Mouse (Mus musculus) regulatory T cell (primary cell): ENCODE results near the gene Gjb3.

Experiments
- in situ Hi-C: fragments of 300-600 bp; cut with MboI, MseI; formaldehyde crosslinking; loops from one replicate; pipeline ENCODE4 v1.15.1; 2025; ENCODE audit warnings: high pct_unique_total_duplicates

Gjb3 gene

GRCm38 (mm10) chr4:127337668-127338067 lies 7.0 kb upstream of the Gjb3 start:
- in situ Hi-C loops, result no loop called here

DNA sequence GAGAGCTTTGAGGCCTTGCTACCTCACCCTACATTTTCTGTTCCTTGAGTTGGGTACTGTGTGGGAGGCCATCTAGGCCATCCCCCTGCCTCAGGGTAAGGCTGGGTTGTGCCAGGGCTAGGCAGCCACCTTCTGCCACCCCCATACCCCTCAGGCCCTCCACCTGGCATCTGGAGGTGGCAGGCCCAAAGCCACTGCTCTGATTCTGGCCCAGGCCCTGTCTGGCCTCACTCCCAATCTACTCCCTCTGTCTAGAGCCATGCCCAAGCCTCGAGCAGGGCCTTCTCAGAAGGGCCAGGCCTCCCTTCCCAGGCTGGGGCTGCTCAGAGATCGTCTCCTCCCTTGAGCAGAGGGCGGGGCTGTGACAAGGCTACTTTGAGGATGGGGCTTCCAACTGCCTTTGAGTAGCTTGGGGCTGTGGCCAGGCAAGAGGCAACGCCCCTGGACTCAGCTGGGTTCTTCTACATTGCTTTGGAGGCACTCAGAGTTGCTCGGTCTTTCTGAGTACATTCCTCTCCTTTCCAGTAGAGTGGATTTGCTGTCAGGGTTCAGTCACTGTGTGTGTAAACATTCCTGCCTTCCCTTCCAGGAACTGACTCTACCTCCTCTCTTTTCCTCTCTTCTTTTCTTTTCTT lies 4.3 kb upstream of the Gjb3 start:
- in situ Hi-C loops, result no loop called here

DNA sequence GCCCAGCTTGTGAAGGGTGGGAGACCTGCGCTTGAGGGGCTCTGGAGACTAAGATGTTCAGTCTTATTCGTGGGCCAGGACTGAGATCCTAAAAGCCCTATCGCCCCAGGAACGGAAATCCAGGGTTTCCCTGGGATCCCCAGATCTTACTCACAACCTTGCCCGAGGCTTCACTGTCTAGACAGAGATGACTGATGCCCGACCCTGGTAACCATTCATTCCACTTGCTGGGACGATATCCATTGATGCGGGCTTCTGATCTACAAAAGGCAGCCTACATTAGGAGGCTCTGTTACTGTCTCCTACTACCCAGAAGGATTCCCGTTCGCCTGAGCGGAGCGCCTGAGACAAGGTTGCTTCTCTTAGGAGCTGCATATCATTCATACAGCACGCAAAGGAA lies 527 bp upstream of the Gjb3 start:
- in situ Hi-C loops, result no loop called here

- in situ Hi-C loops, result no loop called here
Observed at GRCm38 (mm10) chr4:127329751-127330150, 893 bp downstream of the Gjb3 start.

DNA sequence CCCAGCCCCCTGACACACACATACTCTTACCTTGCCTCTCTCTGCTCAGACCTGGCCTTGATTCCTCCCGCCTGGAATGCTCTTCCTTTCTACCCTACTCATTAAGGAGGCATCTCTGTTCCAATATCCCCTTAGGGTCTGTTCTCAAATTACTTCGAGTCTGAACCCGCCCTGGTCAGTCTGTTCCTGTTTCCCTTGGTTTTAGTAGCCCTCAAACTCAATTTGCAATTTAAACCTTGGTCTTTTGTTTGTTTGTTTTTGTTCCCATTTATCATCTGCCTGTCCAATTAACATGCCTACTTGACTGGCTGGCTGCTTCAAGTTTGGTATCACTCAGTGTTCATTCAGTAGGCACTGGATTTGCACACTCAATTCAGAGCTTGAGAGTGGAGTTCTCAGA lies 1.6 kb downstream of the Gjb3 start:
- in situ Hi-C loops, result no loop called here

DNA sequence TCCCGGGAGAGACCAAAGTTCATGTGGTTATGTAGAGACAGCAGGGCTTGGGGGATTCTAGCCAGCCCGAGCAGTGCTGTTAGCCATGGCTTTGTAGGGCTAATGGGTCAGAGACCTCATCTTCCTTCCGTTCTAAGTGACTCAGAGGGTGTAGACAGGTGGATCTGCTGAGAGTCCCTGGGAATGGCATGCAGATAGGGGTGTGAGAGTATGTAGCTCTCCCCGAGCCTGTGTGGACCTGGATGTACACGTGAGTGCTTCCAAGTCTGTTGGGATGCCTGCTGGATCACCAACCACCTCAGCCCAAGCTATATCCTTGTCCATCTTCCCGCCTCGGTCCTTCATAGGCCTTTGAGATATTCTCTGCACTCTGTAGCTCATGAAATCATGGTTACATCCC lies 2.3 kb downstream of the Gjb3 start:
- in situ Hi-C loops, result no loop called here

DNA sequence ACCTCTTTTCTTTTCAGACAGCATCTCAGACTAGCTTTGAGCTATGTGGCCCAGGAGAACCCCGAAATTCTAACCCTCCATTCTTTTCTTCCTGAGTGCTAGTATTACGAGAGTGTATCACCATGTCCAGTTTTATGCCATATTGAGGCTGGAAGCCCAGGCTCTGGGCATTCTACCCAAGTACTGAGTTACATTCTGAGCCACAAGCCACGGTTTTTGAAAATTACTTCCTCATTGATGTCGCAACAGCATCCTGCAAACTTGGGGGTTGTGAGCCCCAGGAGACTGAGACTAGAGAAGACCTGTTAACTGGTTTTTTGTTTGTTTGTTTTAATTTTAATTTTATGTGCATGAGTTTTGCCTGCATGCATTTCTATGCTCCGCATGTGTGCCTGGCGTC lies 2.9 kb downstream of the Gjb3 start:
- in situ Hi-C loops, result no loop called here

- in situ Hi-C loops, result no loop called here
Observed at GRCm38 (mm10) chr4:127327258-127327657, 3.4 kb downstream of the Gjb3 start.

GRCm38 (mm10) chr4:127325276-127325675 lies 5.4 kb downstream of the Gjb3 start:
- in situ Hi-C loops, result no loop called here

GRCm38 (mm10) chr4:127324759-127325158 lies 5.9 kb downstream of the Gjb3 start:
- in situ Hi-C loops, result no loop called here

- in situ Hi-C loops, result no loop called here
Observed at GRCm38 (mm10) chr4:127324296-127324695, 6.3 kb downstream of the Gjb3 start.

DNA sequence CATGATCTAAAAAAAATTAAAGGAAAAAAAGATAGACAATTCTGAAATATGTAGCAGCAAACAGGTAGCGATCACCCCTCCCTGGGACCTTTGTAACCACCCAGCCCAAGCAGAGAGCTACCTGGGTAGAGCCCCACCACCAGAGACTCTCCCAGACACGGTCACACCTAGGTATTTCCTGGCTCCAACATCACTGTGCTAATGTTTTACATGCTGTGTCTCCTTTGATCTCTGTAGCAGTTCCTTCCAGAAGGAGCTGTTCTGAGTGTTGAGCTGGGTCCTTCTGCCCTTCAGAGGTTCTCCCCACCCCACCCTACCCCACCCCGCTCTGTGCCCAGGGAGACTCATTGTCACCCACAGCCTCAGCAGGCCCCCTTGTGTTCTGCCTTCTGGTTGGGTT lies 7.0 kb downstream of the Gjb3 start:
- in situ Hi-C loops, result no loop called here

DNA sequence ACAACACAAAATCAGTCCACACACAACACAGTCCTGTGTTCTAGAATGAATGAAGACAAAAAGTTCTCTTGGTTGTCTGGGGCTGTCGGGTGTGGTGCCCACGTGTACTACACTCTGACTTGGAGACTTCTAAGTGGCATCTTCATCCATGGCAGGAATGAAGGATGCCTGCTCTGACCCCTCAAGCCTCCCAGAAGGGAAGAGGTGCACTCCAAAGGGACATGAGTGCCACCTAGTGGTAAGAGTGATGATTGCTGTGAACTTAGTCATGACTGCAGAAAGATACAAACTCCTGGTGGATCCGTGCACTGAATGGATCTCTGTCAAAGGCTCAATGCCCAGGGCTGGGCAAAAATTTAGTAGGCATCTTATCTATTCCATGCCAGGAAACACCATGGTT lies 11.0 kb downstream of the Gjb3 start:
- in situ Hi-C loops, result no loop called here

DNA sequence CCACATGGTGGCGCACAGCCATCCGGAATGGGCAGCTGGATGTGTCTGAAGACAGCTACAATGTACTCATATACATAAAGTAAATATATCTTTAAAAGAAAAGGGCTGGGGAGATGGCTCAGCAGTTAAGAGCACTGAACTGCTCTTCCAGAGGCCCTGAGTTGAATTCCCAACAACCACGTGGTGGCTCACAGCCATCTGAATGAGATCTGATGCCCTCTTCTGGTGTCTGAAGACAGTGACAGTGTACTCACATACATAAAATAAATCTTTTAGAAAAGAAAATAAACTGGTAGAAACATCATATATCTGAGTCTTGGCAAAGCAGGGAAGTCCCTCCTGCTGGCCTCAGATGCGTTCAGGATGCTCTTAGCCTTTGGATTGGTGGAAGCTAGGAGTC lies 13.5 kb downstream of the Gjb3 start:
- in situ Hi-C loops, result no loop called here

GRCm38 (mm10) chr4:127315753-127316152 lies 14.9 kb downstream of the Gjb3 start:
- in situ Hi-C loops, result no loop called here

DNA sequence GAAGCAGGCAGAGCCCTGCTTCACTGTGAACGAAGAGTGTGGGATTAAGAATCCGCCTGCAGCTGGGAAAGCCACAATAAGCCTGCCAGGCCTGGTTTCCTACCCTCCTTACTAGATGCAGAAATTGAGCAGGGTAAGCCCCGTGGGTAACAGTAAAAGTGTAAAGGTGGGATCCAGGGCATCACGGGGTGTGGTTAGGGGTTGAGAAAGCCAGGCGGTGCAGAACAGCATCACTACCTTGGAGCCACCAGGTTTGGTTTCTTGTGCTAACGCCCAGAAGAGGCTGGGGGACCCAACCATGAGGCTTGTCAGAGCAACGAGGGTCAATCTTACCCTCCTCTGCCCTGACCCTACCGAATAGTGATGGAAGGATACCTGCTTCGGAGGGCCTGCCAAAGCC lies 16.1 kb downstream of the Gjb3 start:
- in situ Hi-C loops, result no loop called here

GRCm38 (mm10) chr4:127313861-127314260 lies 16.8 kb downstream of the Gjb3 start, which contains the start of gene Gja4:
TSS of gene Gja4 (minus strand) at chr4:127314039.
- in situ Hi-C loops, result no loop called here

- in situ Hi-C loops, result no loop called here
Observed at GRCm38 (mm10) chr4:127312349-127312748, 18.3 kb downstream of the Gjb3 start.

DNA sequence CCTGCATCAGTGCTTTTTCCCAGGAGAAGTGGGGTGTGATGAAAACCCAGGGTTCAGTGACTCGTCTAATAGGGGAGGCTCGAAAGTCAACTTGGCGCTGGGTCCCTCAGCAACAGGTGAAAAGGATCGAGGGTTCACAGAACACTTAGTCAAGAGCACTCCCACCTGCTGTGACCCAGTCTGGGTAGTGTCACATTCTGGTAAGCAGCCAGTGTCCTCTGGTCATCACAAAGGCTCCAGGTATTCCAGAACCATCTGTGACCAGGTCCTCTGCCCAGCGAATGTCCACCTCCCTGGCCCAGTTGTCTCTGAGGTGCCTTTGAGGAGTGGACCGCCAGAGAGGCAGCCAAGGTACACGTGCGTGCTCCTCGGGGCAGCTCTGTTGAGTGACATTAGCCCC lies 19.1 kb downstream of the Gjb3 start:
- in situ Hi-C loops, result no loop called here

DNA sequence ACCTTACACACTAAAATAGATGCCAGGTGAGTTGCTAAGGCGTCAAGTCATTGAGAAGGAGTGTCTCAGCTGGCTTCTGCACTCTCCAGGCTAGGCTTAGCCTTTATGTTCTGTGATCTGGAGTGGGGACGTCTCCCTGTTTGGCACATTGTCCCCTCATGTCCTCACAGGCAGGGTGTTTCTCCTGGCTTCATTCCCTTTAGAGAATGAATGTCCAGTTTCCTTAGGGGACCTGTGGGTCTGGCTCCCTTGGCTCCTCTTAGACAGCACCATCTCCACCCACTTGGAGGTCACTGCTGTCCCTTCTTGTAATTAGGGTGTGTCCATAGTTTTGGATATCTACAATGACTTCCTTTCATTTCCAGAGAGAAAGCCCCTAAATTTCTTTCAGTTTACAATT lies 23.7 kb downstream of the Gjb3 start:
- in situ Hi-C loops, result no loop called here

DNA sequence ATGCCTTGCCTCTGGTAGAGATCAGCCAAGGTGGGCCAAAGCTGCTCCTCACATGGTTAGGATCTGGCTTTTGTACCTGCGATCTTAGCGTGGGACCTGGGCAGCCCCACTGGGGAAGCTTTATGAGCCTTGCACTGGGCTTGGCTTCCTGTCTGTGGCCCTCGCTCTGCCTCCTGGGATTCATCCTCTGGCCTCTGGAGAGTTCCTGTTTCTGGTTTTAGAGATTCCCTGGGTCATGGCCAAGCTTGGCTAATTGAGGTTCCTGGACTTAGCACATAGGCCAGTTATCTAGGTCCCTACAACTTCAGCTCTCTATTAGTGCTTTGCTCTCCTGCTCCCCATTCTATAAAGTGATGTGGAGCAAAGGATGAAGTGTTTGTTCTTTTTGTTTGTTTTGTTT lies 26.8 kb downstream of the Gjb3 start:
- in situ Hi-C loops, result no loop called here

DNA sequence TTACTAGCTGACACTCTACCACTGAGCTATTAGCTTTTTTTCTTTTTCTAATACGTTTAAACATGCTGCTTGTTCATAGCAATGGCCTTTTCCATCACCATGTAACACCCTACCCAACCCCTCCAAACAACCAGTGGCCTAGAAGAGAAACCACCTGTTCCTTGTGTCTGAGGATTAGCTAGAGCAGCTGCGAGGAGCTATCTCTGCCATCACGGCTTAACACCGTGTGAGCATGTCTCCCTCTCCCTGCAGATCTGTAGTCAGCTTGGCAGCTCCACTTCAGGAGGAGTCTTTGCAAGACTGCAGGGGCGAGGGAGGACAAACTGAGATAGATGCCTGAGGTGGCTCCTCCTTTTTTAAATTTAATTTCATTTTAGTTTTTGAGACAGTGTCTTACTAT lies 30.1 kb downstream of the Gjb3 start:
- in situ Hi-C loops, result no loop called here

DNA sequence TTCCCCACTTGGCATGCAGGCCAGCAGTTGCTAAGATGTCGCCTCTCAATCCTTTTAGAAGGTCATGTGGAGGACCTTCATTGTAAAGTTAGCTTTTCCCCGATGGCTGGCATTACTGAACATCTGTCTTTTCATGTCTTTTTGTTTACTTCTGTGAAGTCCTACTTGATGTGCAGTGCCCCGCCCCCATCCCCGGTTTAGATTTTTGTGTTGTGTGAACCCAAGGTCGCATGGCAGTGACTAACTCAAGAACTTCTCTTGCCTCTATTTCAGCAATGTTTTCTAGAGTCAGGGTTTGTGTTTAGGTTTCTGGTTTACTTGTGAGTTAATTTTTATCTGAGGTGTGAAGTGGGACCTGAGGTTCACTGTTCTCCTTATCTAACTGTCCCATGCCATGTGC lies 38.0 kb downstream of the Gjb3 start:
- in situ Hi-C loops, result no loop called here

GRCm38 (mm10) chr4:127289039-127289548 lies 41.5 kb downstream of the Gjb3 start:
- in situ Hi-C loops, result no loop called here
